Mouse (Mus musculus): ENCODE data around the gene Ccno.

The Ccno gene

DNA sequence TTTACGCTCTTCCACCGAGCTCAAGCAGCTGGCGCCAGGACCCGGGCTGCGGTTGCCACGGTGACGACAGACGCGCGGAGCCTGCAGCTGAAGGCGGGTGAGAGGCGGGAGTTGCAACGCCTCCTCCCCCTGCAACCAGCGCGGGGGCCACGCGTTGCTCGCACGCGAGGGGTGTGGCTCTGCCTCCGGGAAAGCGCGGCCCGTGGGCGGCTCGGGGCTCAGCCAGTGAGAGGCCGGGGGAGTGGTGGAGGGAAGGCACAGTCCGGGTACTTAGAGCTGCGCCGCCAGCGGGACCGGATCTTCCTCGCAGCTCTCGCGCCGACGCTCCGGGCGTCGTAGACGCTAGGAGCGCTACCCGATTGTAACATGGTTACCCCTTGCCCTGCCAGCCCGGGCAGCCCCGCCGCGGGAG is at the start of gene Ccno:
Gene Ccno, plus strand, starts transcription at position 271 of the 412 bp plus-strand sequence.
- DNase-seq = peak; percentile 96

DNA sequence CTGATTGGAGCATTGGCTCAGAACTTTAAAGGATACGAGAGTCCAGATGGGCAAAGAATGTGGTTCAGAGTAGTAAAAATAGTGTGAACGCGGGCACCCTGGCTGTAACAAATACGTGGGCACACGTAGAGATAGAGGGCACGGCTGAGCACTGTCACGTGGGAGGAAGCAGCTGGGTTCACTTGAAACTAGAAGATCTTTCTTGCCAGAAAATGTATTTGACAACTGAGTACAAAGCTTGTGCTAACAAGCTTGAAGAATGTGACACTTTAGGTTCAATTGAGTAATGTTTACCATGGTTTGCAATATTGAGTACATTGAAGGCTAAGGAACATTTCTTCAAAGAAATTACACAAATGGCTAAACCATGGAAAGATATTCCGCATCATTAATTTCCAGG is 49.5 kb upstream of the Ccno start:
- no peak for DNase-seq

DNA sequence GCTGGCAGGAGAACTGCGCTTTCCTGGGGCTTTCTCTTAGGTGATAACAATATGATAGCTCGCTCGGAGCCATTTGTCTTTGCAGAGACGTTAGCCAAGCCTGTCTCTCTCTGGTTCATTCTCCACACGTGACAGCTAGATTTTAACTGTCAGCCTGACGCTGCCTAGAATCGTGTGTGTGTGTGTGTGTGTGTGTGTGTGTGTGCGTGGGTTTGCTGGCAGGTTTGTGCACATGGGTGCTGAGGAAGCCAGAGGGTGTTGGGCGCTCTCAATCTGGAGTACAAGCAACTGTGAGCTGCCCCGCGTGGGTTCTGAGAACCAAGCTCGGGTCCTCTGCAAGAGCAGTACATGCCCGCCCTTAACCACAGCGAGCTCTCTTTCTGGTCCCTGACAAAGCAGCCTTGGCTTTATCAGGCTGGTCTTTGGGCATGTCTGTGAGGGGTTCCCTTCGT is 45.7 kb upstream of the Ccno start:
- DNase-seq = no peak

DNA sequence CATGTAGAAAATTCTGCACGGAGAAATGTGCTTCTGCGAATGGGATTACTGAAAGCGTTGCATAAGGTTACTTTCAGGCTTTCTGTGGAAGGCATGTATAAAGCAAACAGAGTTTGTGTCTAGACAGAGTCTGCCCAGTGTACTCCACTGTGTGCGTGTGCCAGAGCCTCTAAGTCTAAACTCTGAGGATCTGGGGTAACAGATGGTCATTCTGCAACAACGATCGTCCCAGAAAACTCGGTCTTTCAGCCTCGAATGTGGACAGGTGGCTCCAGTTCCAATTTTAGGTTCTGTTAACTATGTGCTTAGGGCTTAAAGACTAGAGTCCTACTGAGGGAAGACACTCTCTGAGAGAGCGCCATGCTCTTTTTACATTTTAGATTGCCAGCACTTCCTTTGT is 42.3 kb upstream of the Ccno start:
- DNase-seq = no peak

DNA sequence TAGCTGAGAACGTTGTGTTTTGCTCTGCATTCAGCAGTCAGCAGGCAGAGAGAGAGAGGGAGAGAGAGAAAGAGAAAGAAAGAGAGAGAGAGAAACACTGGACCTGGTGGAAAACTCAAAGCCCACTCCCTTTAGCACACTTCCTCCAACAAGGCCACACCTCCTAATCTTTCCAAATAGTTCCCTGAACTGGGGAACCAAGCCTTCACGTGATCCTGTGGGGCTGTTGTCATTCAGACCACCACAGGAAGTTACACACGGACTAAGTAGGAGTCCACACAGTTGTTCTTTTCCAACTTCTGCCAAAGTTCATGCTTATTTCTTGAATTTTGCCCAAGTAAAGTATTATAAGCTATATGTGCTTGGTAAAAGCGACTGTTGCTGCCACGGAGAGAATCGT is 41.7 kb upstream of the Ccno start:
- DNase-seq = no peak

DNA sequence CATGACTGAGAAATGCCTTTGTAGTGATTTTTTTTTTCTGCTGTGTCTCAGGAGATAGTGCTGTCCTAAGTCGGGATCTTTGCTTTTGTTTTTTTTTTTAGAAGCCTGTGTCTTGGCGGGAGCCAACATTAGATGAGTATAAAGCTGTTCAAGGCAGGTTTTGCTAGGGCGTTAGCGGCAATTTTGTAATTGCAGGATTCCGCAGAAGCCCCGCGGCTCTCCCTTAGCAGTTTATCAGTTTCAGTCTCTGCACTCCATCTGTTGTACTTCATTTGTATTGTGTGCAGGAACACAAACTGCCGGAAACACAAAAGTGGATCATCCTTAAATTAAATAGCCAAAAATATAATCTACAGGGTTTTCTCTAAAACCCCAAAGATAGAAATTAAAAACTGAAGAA is 33.5 kb upstream of the Ccno start:
- DNase-seq = no peak

DNA sequence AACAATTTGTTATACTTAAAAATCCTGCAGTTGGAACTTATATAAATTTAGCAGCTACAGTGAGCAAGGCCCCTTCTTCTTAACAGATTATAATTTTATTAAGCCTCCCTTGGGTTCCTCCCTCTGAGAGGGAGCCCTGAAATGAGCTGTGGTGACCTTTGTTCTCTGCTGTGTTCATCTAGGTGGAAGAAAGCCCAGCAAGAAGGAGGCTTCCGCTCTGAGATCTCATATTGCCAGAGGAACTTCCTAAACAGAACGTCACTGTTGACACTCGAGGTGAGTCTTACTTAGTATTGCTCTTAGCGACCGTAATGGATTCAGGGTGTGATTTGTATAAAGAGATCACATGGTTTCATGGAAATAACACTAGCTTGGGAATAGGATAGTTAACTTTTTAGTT is 24.5 kb upstream of the Ccno start:
- peak; percentile 4 for DNase-seq

DNA sequence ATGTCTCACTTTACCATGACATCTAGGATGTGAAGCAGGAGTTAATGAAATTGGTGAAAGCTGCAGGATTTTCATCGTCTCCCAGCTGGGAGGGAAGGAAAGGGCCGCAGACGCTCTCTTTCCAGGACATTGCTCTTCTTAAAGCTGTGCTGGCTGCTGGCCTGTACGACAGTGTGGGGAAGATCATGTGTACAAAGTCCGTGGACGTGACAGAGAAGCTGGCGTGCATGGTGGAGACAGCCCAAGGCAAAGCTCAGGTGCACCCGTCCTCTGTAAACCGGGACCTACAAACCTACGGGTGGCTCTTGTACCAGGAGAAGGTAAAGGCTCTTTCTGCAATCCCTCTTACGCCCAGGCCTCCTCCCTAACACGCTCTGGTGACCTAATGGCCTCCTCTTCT is 23.2 kb upstream of the Ccno start:
- DNase-seq = peak; percentile 39

DNA sequence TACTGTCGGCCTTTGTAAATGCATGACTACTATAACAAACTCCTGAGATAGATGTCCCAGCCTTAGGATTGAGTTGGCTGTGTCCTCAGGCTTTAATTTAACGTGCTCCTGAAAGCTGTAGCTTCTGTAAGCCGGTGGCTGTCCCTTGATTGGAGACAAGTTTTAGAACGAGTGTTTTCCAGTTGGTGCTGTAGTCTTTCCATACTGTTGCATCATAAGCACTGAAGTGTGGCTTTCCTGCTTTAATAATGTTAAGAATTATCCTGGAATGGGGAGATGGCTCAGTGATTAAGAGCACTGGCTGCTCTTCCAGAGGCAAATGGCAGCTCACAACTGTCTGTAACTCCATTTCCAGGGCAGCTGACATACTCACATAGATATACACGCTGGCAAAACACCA is 20.3 kb upstream of the Ccno start:
- DNase-seq = no peak

DNA sequence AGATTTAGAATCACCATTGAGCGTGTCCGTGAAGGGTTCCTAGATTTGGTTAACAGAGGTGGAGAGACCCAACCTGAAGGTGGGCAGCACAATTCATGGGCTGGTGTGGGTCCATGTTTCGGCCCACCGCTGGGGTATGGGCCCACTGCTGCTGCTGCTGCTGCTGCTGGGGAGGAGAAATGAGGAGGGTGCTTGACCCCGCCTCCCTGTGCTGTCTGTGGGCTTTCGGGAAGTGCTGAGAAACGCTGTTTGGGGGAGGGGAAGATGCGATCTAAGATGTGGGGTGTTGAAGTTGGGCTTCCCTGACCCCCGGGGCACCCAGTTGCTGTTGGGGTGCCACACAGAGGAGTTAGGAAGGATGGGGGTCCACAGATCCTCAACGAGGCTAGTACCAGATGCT is 10.9 kb upstream of the Ccno start:
- DNase-seq = no peak

DNA sequence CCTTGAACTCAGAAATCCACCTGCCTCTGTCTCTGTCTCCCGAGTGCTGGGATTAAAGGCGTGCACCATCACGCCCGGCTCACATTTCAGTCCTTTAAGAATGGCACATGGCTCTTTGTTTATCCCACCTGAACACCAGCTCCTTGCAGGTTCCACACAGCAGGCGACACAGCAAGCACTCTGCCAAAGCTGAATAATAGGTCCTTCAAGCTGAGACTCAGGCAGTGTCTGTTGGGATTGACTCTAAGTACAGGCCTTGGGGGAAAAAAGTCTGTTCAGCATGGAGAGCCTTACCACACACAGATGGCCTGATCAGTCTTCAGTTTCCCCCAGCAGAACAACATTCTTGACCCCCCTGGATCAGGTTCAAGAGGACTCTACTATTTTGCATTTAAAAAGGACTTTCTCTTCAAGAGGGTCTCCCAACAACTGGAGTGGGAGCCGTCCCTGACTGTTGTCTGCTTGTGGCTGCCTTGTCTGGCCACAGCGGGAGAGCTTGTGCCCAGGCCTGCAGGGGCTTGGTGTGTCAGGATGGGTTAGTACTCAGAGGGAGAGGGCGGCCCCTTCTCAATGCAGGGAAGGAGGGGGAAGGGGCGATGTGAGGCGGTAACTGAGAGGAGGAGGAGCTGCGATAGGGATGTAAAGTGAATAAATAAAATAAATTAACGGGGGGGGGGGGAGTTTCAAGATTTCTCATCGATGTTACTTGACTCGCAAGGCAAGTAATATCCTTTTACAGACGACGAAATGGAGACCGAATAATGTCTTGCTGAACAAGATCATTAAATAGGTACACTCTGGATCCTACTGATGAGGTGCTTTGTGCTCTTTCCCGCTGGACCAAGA is 1.8 kb upstream of the Ccno start:
- DNase-seq = no peak

DNA sequence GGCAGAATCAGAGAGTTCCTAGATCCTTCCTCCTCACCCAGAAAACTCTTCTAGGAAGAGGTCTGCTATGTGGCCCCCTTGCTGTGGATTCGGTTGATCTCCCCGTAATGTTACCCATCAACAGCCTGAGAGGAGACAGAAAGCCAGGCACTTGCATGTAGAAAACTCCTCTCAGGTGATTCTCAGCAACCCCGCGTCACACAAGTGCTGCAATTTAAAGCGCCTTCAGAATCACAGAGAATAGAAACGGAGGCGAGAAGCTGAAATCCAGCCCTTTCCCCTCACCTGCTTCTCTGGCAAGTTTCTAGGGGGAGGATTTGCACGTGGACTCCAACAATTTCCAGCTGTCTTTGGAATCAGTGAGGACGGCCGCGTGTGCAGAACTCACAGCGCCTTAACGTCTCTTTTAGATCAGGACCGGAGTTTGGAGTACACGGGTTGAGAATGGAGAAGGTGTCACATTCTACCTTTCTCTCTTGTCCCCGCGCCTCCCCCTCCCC is 1.1 kb upstream of the Ccno start:
- DNase-seq = no peak

DNA sequence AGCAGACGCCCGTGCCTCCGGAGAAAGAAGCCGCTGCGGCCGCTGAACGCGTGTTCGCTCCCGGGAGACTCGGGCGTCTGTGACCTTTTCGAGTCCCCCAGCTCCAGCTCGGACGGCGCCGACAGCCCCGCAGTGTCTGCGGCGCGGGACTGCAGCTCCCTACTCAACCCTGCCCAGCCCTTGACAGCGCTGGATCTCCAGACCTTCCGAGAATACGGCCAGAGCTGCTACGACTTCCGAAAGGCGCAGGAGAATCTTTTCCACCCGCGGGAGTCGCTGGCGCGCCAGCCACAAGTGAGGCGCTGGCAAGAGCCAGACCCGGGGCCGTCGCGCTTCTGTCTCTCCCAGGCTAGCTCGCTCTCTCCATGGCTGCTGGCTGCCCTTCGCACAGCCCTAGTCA is 389 bp downstream of the Ccno start:
- DNase-seq = no peak

DNA sequence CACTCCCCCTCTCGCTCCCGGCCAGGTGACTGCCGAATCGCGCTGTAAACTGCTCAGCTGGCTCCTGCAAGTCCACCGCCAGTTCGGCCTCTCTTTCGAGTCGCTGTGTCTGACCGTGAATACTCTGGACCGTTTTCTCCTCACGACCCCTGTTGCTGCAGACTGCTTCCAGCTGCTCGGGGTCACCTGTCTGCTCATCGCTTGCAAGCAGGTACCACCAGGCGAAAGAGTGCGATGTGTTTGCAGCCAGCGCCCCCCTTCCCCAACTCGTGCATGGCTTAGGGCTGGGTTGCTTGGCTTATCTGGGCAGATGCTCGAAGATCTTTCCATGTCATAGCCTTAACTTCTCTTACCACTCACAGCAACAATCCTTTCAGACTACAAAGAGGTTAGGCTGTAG is 1.3 kb downstream of the Ccno start:
- no peak for DNase-seq

DNA sequence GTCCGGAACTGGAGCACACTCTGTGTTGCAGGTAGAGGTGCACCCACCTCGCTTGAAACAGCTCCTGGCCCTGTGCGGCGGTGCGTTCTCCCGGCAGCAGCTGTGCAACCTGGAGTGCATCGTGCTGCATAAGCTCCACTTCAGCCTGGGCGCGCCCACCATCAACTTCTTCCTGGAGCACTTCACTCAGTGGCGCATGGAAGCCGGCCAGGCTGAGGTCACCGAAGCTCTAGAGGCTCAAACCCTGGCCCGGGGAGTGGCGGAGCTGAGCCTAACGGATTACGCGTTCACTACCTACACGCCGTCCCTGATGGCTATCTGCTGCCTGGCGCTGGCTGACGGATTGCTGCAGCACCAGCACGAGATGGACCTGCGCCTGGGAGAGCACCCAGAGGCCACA is 1.9 kb downstream of the Ccno start:
- no peak for DNase-seq

DNA sequence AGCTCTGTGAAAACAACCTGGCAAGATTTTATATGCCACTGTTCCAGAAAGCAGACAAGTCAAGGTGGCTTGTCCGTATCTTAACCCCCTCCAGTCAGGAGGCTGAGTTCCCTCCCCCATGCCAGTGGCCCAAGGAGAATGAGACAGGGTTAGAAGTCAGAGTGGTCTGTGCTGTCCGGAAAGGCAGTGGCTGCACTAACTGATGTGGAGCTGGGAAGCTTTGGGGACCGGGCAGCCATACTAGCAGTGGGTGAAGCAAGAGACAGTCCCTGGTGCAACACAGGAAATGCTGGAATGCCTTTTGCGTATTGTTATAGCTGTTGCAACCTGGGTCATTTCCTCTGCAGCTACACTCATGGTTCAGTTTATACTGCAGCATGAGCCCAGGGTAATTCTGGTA is 2.7 kb downstream of the Ccno start:
- no peak for DNase-seq

DNA sequence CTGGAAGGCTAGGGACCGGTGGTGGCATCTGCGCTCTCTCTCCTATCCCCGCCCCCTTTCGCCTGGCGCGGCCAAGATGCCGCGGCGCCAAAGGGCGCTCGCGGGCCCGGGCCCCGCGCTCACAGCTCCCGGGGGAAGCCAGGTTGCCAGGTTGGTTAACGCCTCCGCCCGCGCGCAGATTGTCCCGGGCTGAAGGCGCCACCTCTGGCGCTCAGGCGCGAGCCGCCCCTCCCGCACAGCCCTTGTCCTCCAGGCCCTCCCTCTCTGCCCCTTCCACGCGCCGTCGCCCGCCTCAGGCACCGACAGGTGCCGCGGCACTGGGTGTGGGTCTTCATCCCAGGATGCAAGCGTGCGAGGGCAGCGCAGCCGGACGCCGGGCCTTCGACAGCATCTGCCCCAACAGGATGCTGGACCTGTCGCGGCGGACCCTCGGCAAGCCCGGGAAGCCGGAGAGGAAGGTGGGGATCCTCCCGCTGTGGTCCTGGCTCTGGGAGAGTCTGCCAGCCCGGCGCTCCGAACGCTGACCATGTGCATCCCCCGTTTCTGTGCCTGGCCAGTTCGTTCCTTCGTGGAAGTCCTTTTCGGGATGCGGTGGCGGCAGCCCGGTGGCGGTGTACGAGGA is 6.0 kb downstream of the Ccno start, which contains the start of gene Mcidas:
Gene Mcidas, plus strand, starts transcription at position 315 of the 622 bp plus-strand sequence.
- no peak for DNase-seq

DNA sequence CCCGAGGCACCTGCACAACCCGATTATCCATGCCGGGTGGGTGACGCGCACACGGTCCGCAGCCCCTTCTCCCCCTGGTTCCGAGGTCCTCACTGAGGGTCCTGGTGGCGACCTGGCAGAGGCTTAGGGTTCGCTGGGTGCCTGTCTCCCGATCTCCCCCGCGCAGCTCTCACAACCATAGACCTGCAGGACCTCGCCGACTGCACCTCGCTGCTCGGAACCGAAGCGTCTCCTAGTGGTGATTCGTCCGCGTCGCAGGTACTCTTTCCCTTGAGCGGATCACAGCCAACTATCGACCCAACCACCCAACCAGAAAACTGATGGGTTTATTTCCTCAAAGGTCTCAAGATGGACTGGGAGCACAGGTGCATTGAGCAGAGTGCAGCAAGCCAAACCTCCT is 6.6 kb downstream of the Ccno start:
- DNase-seq = peak; percentile 54

DNA sequence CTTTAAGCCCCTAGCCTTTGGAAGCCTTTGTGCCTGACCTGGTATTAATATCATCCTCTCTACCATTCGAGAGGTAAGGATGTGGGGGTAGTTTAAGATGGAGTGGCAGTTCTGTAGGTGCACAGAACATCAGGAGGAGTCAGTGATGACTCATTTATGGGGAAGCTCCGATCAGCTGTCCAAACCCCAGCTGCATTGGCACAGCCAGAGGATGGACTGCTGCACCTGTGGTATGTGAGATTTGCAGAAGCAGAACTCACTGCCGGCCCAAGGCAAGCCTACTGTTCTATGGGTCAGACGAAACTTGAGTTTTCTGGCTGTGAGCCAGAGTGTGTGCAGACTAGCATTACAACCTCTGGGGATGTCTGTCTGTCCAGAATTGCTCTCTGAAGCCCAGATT is 8.8 kb downstream of the Ccno start:
- no peak for DNase-seq

DNA sequence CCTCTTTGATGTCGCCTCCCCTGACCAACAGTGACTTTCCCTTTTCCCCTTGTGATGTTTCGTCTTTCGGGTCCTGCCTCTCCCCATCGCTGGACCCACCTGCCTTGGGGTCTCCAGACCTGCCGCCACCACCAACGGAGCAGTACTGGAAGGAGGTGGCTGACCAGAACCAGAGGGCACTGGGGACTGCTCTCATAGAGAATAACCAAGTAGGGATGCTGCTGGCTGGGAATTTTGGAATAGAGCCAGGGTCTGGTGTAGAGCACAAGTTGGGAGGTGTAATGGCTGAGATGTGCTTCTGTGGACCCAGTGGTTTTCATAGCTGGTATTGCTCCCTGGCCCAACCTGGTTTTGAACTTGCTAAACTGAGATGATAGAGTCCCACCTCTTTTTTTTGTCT is 9.8 kb downstream of the Ccno start:
- DNase-seq = no peak

DNA sequence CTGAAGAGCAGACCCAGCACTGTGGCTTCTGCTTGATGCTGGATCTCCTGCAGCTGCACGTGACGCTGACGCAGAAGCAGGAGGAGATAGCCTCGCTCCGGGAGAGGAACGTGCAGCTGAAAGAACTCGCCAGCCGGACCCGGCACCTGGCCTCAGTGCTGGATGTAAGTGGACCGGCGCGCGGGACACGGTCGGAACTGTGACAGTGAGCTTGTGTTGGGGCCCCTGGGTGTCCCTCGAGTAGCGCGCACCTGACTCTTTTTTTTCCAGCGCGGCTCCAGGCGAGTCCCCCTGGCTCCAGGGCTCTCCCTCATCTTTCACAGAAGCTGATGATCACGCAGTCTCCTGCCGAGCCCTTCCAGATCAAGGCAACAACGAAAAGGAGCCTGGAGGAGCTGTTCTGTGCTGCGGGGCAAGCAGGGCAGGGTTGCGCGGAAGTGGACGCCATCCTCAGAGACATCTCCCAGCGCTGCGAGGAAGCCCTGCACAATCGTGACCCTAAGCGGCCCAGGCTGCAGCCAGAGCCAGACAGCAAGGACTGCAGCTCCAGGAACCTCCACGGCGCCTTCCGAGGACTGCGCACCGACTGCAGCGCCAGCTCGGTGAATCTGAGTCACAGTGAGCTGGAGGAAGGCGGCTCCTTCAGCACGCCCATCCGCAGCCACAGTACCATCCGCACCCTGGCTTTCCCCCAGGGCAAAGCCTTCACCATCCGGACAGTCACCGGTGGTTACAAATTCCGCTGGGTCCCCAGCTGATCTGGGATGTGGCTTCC is 11.0 kb downstream of the Ccno start:
- no peak for DNase-seq

DNA sequence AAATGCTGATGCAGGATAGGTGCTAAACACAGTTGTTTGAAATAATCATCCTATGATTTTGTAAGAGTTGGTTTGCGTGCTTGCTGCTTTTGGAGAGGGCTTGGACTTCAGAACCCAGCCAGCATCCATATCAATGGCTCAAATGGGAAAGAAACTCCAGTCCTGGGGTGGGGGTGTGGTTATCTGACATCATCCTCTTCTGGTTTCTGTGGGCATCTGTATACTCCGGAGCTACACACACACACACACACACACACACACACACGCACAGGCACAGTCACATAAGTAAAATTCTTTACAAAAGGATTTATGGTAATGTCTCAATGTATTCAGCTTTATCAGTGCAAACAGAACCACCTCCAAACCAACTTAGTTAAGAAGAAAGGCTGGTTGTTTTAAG is 12.5 kb downstream of the Ccno start:
- no peak for DNase-seq

DNA sequence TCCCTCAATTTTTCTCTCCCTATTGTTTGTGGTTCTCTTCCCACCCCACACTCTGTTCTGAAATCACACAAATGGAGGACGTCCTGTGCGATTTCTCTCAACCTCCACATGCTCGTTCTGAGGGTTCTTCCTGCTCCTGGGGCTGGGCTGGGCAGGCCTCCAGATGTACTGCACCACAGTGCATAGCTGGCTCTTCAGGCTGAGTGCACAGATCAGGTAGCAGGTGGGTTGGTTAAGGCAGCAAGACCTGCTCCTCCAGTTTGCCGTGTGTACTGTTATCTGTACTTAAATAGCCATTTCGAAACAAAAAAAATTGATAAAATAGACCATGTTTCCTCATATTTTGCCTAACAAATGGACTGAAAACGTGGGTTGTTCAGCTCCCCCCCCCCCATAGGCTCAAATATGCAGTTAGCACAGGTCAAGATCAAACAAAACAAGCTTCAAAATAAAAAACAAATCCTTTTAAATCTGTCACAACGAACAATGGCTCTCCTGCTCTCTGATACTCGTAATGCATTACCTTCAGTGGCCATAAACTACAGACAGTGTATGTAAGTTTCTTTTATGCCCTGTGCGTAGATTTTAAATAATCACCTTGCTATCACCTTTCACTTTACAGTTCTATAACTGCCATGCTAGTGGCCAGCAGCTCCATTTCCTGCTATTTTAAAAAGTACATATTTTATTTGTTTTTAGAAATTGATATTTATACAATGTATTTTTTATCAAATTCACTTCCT is 13.1 kb downstream of the Ccno start:
- DNase-seq = no peak
